Mouse (Mus musculus) neutrophil, adult 5-6 weeks (primary cell): ENCODE results near the gene Itih2. TPM values are rescaled to one million over a fixed set of nuclear protein-coding genes. Genes with fewer than 3 reads are reported as not detected.

Source experiments
- ATAC-seq: fragments of 151-379, 151-347 bp; 2 replicates; pipeline ENCODE4 v1.8.0; 2017; ENCODE audit warnings: mild to moderate bottlenecking, moderate TSS enrichment; ENCODE audit not compliant: insufficient number of reproducible peaks, poor library complexity, low FRiP score, severe bottlenecking; ENCODE audit errors: extremely low read depth
- total RNA-seq: library from RNA; stranded (forward); fragments of 200-1000 nt; gene quantifications from 2 replicates; pipeline ENCODE4 v1.2.3, GENCODE M21; 2017

Gene Itih2
- total RNA-seq, 1 experiment from 2014 or later, result not detected

DNA sequence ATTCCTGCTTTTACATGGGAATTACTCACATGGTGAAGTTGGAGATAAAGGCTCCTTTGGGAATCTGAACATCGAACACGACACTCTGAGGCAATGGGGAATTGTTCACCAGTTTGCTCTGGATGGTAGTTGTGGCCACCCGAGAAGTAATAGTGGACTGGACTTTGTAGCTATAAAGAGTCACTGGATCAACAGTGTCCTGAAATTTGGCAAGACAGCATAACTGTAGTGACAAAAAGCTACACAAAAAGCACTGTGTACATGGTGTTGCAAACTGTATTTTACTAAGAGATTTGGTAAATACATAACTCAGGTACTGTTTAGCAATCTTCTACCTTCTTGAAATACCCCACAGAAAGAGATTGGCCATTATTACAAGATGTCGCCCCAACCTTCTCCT lies 5.1 kb downstream of the Itih2 start:
- ATAC-seq, result no peak

DNA sequence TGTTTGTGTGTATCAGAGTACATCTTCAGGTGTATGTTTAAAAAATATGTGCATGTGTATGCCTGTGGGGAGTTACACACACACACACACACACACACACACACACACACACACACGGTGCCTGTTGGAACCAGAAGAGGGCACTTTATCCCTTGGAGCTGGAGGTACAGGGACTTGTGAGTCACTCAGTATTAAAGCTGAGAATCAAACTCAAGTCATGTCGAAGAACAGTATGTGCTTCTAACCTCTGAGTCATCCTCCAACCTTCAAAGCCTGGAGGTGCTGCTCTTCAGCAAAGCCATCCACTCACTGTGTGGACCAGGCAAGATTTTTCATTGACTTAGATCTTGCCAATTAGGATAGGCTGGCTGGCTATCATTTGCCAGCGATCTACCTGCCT lies 9.4 kb downstream of the Itih2 start:
- no peak for ATAC-seq

DNA sequence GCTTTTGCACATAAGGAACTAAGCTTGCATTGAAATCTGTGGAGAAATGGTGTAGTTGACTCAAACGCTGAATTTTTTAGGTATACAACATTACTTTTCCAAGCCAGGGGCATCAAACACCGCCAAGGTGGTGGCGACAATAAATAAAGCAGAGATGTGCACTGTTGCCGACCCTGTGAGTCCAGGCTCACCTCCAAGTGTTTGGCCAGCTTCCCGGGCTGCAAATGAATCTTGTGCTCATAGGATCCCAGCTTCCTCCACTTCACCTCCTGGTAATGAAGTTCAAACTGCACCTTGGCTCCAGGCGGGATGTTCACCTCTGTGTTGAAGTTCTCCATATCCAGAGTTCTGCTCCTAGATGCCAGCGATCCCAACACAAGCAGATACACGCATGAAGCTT lies 11.9 kb downstream of the Itih2 start:
- no peak for ATAC-seq

- ATAC-seq, result no peak
Measured at GRCm38 (mm10) chr2:10118751-10119150, 12.4 kb downstream of the Itih2 start.

DNA sequence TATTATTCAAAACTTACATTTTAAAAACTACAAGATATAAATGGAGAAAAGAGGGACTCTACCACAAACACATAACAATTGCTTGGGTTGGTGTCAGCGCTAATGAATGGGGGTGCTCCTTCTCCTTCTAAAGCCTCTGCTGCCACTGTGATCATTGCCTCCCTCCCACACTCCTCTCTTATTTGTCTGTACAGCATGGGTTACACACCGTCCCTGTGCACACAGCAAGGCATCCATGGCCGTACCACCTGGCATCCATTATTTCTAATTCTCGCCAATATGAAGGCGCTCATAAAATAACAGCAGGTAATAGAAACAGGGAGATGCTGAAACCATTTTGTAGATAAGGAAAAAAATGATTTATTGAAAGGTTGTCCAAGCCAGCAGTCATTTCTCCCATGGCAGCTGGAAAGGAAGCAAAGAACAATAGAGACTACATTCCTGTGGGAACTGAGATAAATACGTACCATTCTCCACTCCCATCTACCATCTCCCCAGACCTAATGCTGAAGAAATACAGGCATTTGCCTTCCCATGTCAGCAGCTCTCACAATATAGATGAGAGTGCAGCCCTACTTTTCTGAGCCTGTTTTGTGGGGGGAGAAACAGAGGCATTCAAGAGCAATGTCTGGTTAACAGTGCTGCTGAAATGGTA lies 22.5 kb downstream of the Itih2 start:
- ATAC-seq, result no peak

GRCm38 (mm10) chr2:10101180-10101579 lies 30.0 kb downstream of the Itih2 start:
- ATAC-seq, result peak; percentile 71

DNA sequence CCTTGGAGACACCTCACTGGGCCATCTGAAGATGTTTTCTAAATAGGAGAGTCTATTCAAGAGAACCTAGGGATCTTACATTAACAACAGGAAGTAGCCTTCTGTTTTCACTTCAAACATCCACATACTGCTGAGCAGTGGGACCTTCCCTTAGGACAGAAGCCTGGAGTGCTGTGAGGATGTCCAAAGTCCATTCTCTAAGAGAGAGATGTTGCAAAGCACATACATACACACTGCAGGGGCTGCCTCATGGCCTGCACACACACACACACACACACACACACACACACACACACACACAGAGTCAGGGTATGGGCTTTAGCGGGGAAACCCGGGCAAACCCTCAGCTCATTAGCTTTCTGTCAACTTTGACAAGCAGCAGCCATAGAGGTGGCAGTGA lies 30.7 kb downstream of the Itih2 start:
- no peak for ATAC-seq

GRCm38 (mm10) chr2:10098598-10099215 lies 32.5 kb downstream of the Itih2 start:
- ATAC-seq, result no peak

GRCm38 (mm10) chr2:10094327-10095100 lies 36.7 kb downstream of the Itih2 start:
- ATAC-seq, result no peak

DNA sequence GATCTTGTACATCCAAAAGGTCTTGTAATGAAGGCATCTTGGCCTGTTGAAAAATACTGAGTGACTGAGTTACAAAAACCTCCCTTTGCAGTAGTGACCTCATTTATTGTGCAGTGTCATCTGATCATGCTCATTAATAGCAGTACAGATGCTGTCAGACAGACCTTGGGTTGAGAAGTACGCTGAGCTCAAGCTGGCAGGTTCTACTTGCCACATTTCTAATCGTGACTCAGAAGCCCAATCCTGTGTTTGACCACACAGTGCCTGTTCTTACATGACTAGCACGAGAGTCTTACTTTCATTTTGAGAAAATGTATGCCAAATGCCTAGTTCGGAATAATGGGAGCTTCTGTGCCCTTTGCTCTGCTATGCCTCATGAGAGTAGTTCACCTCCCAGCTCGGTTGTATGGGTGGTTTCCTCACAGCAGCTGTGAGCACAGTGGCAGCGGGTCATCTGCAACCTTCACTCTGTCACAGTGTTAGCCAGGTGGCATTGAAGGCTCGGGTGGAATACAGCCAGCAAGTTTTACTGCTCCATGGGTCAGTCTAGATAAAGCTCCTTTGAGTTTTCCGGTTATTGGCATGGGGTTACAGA lies 43.8 kb downstream of the Itih2 start:
- ATAC-seq, result no peak

DNA sequence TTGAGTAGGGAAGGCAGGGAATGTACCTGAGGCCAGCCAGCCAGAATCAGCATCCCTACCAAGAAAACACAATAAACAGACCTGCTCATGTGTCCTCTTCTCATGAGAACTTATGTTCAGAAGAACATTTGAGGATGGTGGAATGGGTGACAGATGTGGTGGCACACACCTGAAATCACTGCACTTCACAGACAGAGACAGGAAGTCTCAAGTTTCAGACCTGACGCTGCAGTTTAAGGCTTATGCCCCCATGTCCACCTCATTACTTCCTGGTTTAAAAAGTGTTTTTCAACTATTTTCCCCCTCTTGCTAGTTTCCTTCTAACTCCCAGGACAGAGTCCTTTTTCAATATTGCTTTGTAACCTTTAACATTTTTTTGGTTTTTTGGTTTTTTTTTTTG lies 48.5 kb downstream of the Itih2 start:
- ATAC-seq, result no peak

DNA sequence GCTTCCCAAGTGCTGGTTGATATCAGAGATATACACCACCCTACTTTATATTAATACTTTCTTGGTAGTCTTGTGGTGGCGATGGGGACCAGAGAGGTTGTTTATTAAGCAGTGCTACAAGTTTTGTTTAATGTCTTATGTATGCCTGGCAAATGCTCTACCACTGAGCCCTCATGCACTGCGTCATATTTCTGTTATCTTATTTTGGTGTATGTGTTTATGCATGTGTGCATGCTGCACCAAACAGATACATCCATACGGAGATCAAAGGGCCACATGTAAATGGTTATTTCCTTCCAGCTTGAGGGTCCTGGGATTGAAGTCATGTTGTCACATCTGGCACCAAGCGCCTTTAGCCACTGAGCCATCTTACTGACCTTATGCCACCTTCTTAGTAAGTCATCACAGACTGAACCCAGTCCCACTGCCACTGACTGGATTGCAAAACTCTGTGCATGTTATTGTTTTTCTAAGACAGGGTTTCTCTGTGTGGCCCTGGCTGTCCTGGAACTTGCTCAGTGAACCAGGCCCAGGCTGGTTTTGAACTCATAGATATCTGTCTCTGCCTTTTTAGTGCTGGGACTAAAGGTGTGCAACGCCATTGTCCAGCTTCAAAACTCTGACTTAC lies 49.6 kb downstream of the Itih2 start:
- no peak for ATAC-seq

DNA sequence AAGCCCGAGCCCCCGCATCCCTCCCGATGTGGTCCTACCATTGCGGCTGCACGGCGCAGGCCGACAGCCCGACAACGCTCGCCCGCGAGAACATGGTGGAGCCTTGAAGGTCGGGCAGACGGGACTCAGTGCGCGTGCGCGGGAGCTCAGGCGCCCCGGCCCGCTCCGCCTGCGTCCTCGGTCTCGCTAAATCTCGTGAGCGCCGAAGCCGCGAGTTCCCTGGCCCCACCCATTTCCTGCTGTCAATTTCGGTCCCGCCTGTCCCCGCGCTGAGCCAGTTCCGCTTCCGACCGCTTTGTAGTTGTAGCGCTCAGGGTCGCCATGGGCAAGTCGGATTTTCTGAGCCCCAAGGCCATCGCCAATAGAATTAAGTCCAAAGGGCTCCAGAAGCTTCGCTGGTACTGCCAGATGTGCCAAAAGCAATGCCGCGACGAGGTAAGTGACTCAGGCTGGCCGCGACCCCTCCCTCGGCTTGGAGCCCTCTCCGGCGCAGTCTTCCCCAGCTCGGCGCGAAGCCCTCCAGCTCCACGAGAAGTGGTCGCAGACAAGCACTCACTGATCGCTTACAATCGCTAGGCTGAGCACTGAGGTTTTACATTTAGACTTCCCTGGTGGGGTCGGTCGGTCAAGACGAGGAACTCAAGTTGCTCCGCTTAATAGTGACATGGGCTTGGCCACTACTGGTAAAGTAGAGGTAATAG lies 50.7 kb downstream of the Itih2 start, which contains the start of the genes Atp5c1 and Kin:
Gene Atp5c1 (minus strand): TSS at position 201 of the 701 bp plus-strand sequence.
Gene Kin (plus strand): TSS at position 284 of the 701 bp plus-strand sequence.
- ATAC-seq, result peak; percentile 98

DNA sequence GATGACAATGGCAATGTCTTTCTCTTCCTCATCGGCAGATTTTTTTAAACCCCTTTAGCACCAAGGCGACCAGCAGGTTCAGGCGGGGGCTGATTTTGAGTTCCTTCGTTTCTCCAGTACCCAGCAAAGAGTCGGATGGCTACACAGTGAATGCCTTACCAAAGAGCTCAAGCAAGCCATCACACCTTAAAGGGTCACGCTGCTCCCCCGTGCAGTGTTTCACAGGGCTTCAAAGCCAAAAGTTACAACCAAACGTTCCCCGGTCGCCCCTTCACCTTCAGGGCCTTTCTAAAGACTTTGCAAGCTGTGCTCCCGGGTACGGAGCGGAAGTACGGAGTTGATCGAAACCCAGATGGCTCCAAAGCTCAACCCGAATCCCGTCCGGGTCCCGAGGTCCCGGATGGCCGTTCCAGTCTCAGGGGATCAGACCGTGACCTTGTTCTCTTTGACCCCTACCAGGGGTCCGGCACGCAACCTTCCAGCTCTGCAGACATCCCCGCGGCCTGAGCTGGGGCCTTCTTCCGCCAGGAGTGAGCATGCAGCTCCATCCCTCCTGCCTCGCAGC lies 51.4 kb downstream of the Itih2 start:
- ATAC-seq, result peak; percentile 6; the same call in 1 of the 2 replicates

DNA sequence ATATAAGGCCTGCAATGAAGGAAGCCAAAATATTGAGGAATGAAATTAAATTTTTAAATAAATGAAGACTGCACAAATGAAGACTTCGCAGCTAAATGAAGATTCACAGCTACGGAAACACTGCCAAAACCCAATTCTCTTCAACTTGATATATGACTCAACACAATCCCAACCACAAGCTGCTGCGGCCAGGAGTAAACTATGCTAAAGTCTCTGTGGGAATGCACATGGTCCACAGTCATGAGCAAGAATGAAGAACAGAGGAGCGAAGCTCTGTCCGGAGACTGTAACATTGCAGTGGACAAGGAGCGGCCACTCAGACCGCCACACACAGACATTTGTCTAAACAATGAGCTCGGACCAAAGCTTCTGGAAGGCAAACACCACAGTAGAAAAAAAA lies 54.5 kb downstream of the Itih2 start:
- ATAC-seq, result no peak

DNA sequence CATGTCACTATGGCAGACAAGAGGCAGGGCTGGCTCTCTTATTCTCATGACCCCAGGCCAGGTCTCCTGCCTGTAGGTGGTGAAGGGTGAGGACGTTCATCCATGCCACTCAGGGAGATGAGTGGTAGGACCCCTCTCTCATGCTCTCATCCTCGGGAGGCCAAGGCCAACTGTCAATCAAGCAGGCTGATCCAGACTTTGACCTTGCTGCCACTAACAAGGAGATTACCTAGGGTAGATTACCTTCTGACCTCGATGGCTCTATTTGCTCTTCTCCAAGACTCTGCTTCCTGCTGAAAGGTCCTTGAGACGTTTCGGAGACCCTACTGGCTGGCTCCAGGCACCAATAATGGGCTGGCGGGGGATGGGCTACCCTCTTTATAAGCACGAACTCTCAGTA lies 56.7 kb downstream of the Itih2 start:
- no peak for ATAC-seq

- ATAC-seq, result no peak
Measured at GRCm38 (mm10) chr2:10071751-10072150, 59.4 kb downstream of the Itih2 start.

DNA sequence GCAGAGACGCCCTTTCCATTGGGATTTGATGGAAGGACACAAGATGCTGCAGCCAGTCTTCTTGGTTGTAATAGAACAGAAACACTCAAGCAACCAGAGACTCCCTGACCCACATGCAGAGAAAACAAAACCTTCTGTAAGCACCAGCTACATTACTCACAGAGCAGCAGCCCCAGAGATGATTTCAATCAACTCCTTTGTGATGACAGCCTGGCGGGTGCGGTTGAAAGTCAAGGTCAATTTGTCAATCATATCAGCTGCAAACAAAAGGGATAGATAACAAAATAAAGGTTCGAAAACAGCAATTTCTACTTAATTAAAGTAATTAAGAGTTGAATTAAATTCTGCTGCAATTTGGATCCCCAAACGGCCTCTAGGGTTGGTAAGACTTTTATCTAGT lies 72.4 kb downstream of the Itih2 start:
- ATAC-seq, result no peak
